Mouse (Mus musculus) cerebellum, adult (tissue): ENCODE results near the gene Mrm3.

Source experiments
- ATAC-seq: cut with Nextera tagmentation; 2 replicates; pipeline ENCODE4 v1.9.2; 2017; ENCODE audit warnings: mild to moderate bottlenecking, moderate library complexity, mixed read lengths; ENCODE audit not compliant: insufficient number of reproducible peaks, low FRiP score, low TSS enrichment

Mrm3 gene

DNA sequence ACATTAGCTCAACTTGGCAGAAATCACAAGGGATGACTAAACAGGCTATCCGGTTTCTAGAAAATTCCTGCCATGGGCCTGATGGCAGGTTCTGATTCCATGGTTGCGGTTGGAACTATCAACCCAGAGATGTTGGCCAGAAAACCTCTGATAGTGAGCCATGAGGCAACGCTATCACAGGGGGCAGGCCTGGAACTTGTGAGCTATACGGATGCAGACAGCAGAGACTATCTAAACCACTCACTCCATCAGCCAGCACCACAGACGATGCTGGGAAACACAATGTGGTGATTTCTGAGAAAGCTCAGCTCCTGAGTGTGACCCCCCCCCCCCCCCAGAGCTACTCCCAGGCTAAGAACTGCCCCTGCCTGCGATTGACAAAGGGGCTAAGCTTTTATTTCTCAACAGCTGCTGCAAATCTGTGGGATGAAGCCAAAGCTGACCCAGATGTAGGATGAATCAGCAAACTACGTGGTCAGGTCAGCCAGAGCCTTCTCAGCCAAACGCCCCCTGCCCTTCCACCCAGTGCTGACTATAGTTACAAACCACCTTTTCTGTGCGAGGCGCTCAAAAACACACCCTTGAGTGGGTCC, 43.1 kb downstream of the Mrm3 start:
- no peak for ATAC-seq

DNA sequence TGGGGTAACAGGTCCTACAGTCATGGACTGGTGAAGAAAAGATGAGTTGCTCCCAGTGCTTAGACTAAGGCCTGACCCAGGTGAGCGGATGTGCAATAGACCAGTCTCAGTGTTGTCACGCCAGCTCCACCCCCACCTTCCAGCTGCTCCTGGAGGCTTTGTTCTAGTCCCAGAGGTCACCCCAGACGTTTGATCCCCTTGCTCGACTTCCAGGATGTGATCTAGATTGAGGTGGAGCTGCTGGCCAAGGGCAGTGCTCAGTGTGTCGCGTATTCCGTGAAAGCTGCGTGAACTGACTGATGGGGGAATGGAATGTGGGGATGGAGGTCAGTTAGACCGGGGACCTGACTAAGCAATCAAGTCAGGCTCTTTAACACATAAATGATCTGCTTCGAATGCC, 43.8 kb downstream of the Mrm3 start:
- no peak for ATAC-seq

DNA sequence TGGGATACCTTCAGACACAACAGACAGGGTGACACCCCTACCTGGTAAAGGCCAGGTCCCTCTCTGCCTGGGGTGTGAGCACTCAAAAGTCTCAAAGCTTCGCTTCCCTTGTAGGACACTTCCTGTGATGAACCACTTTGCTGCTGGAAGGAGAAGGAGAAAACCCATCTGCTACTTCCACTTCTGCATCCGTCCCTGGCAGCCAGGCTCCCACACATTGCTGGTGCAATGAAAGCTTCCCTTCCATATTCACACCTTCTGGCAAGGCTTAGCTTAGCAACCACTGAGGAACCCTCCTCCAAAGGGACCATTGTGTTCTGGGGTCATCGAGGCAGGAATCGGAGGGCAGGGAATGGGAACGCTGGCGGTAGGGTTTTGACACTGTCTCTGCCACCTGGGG, 45.1 kb downstream of the Mrm3 start:
- ATAC-seq, result no peak

DNA sequence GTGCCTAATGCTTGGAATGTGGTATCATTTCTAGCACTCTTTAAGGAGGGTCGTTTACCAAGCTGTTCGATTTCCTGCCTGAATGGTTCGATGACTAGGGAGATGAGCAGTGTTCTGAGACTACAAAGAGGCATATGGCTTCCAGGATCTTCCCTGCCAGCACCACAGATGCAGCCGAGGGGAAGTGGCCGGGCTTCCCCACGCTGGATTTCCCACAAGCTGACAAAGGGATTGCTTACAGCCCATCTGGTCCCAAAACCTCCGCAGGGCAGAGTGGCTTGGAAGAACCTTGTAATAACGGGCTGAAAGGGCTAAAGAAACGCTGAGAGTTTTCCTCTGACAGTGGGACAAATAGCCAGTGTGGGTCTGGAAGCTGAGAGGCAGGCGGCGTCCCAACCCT, 46.9 kb downstream of the Mrm3 start:
- peak; percentile 77; the same call in 1 of the 2 replicates for ATAC-seq

DNA sequence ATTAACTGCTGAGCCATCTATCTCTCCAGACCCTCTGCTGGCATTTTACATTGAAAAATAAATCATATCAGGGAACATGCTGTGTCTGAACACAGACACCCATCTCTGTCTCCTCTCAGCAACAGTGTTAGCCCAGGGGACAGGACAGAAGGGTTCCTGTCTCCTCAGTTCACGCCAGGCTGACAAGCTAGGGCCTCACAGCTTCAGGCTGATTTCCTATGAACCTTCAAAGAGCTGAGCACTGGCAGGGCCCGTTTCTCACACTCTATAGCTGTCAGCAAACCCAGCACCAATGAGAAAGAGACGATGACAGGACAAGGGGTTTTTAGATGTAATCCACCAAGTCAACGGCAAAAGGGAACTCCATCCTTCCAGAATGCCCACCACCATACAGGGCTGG, 48.4 kb downstream of the Mrm3 start:
- no peak for ATAC-seq

DNA sequence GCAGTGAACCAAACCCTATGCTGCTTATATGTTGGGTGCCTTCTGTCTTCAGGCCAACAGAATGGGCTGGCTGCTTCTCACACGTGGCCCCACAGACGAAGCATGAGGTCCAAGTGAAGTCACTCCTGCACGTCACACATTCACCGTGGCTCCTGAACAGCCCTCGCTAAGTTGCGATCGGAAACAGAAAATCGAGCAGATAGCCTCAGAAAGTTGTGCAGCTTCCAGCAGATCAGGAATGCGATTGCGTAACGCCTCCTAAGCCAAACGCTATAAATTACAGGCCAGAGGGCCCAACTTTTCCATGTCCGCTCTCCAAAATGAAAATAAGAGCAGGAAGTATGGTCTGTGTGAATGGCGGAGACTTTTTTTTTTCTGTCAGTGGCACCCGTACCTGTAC, 48.9 kb downstream of the Mrm3 start:
- no peak for ATAC-seq

DNA sequence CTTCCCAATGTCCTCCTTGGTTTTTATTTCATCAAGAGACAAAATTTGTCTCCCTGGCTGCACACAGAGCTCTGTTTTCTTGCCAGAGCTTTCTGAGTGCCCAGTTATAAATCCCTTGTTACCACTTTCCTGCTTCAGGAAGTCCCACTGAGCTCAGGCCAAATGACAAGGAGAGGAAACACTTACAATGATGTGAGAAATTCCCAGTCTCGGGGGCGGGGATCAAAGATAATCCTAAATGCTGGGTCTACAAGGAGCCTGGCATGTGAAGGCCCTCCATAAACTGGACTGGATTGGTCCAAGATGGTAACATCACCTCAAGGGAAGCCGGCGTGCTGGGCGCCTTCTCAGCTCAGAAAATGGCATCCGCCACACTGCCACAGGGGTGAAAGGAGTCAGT, 49.3 kb downstream of the Mrm3 start:
- ATAC-seq, result no peak

DNA sequence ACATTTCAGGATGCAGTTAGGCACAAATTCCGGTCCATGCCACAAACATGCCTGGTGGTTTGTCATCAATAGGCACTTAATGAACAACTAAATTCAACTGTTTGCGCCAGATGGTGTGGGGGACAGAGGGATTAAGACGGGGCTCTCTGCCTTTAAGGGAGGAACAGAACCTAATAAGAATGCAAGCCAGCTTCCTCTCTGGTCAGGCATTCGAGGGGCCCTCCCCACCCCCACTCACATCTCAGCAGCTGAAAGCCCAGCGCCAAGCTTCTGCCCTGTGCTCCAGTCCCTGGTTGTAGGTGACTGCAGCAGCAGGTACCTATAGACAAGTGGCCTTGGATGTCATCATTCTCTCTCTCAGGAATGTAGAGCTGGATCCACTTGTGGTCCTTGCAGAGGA, 50.6 kb downstream of the Mrm3 start:
- no peak for ATAC-seq

DNA sequence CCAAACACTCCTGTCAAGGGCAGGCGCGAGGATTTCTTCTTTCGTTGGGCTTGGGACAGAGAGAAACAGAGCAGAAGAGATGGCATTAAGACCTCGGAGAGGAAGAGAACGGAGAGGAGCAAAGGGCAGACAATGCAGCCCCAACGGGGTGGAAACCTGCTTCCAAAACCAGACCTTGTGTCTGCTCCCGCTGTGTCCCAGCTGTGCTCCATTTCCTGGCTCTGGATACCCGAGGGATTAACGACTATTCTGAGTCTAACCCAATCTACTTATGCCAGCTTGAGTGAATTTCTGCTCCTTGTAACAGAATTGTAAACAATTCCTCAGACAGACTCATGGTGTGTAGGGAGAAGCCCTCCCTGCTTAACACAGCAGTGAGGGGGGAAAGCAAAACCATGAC, 51.3 kb downstream of the Mrm3 start:
- no peak for ATAC-seq

DNA sequence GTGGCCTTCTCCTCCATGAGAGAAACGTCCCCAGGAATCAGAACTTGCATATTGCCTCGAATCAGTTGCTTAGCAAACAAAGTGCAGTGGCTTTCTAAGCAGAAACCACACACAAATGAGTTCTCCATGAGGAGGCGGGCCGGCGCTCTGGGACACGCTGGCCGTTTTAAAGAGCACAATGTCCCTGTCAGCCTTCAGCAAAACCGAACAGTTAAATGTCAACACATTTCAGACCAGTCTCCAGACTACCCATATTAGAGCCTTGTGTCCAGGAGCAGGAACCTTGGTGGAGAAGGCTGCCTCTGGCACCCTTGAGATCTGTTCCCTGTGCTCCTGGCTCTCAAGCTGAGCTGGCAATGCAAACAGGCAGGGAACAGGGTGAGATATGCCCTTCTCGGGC, 53.7 kb downstream of the Mrm3 start:
- no peak for ATAC-seq

DNA sequence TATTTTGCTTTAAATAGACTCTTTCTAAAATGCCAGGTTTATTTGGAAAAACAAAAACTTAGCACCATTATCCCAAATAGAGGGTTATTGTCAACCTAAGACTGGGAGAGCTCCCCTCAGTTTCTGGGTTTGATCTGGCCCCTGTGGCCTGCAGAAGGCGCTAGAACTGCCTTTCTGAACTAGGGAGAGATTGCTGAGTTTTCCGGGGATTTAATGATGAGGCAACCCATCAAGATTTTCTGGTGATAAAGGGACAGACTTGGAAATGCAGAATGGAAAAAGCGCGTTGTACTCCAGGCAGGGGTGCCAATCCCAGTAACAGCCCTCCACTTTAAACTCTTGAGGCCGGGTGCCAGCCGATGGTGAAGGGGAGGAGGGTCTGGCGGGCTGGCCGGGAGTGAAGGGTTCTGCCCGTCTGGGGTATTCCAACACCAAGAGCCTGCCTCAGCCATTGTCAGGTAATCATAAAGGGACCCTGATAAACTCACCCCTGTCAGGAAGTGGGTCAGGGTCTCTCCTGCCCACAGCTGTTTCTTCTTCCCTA, 55.0 kb downstream of the Mrm3 start:
- no peak for ATAC-seq
